Mouse (Mus musculus) CD8-positive naive resting alpha-beta T cell, adult 2 months (primary cell): ENCODE data around the gene Mrpl11.
A peak's percentile ranks its signal among the peaks of the same experiment; 100 is the strongest.
"Not testable (repeated sequence)": the region's sequence is repeated elsewhere in the genome, so short reads cannot be mapped to it uniquely, and the experiment has no call there.

Experiments
- DNase-seq, 2 experiments: peaks; one replicate each; pipeline ENCODE4 v3.0.0; 2022; ENCODE audit warnings: low read depth in 2 of 2, low spot score in 2 of 2

Gene Mrpl11

DNA sequence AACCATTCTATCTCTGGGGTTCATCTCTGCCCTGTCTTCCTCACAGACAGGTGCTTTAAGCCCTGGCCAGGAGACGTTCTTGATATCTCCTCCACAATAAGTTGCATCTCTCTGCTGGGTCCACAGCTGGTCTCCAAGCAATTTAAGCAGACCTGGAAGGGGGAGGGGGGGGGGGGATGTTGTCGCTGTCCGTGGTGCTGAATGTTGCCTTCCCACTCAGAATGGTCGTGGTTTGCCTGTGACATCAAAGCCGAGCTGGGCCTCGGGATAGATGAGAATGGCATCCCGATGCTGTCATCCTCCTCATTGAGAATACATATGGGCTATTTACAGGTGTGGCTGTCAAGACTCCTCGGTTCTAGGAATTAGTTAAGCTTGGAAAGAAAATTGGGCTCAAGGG is 30.4 kb downstream of the Mrpl11 start:
- no peak for DNase-seq

DNA sequence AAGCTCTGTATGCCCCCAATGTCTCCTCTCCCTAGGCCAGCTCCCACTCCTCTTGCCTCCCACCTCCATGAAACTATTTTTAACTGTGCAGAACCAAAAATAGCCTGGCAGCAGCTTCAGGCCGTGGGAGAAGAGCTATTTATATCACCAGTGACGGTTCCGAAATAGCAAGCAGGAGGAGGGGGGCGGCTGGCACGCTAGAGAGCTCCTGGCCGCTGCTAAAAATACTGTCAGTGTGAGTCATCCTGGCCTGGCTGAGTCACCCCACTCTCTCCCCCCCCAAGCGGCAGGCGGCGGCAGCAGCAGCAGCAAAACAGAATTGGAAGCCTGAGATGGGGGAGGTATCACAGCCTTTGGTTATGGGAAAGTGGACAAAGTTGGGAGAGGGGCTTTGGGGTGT is 31.0 kb downstream of the Mrpl11 start:
- DNase-seq, result no peak

DNA sequence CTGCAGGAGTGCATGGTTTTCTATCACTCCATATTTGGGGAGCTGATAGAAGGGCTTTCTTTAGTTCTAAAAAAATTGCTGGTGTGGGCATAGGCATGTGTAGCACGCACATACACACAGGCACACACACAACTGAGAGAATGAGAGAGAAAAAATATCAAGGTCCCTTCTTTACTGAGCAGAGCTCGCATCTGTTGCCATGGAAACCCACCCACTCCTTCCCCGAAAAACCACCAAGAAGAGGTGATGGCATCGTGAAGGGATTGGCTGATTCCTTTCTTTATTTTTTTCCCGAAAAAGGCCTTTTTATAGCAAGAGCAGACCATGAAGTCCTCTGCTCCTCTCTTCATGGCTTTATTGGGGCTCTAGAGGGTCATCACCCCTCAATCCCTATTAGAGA is 32.1 kb downstream of the Mrpl11 start:
- no peak for DNase-seq

DNA sequence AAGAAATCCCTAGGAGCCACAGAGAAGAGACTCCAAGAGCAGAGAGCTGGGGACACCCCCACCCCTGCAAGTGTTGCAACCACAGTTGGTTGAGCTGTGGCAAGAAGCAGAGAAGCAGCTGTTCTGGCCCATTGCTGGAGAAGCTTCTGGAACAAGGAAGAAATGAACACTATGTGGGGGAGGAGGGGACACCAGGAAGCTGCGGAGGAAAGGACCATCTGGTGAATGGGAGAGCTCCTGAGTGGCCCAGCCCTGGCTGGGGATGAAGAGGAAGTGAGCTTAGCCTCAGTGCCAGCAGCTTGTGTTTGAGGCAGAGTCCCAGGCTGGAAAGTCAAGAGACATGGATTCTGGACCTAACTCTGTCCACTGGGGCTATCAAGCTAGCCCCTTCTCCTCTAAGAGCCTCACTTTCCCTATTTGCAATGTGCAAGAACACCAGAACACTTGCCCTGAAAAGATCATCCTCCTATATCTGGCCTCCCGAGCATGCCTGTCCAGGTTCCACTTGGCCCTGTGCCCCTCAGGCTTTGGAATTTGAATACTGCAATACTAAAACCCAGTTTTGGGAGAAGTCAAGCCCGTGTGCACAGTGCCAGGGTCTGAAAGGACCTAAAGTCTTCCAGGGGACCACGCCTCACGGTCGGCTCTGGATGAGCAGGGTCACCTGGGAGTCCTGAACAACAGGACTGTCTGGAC is 37.6 kb downstream of the Mrpl11 start:
- no peak for DNase-seq

DNA sequence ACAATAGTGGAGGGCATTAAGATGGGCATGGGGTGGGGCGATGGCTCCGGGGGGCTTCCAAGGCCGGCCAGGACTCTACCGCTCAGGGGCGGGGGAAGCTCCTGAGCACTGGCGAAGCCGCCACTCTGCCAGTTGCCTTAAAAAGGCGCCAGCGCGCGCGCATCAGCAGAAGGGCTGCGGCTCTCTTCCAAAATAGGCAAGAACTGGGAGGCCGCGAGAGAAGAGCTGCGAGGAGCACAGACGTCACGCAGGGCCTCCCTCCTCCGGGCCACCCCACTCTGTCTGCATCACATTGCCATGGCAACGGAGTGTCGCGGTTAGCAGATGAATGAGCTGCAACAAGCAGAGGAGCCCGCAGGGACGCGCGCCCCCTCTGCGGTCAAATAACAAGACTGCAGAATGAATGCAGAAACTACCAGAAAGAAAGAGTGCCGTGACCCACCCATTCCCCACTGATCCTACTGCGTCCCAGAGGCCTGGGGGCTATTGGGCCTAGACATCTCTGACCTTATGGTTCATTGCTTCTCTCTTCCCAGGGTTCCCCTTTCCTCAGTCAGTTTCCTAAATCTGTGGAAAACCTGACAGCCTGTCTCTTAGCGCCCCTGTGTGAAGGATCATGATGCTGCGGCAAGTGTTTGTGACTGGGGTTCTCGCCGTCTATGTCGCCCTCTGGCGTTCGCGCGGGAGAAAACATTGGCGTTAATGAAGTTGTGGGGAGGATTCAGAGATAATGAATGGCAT is 39.9 kb downstream of the Mrpl11 start:
- peak; percentile 83 to 88 for DNase-seq

DNA sequence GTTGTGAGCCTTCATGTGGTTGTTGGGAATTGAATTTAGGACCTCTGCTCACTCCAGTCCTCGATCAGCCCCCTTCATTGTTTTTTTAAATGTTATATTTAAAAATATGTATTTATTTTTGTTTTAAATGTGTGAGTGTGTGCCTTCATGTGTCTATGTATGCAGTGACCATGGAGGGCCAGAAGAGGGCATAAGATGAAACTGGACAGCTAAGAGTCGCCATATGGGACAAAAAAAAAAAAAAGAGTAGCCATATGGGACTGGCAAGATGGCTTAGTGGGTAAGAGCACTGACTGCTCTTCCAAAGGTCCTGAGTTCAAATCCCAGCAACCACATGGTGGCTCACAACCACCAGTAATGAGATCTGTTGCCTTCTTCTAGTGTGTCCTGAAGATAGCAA is 41.7 kb downstream of the Mrpl11 start:
- DNase-seq, result not testable (repeated sequence)

DNA sequence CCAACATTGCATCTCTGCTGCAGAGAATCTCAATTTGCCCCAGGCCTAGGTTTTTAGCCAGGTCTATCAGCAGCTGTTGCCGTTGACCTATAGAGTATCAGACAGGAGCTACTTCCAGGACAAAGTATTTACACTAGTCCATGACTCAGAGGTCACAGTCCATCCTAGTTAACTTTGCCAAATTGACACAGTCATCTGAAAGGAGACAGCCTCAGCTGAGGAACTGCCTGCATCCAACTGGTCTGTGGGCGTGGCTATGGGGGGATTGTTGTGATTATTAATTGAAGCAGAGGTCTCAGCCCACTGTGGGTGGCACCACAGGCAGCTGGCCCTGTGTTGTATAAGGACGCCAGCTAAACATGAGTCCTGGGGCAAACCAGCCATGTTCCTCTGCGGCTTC is 43.0 kb downstream of the Mrpl11 start:
- no peak for DNase-seq

DNA sequence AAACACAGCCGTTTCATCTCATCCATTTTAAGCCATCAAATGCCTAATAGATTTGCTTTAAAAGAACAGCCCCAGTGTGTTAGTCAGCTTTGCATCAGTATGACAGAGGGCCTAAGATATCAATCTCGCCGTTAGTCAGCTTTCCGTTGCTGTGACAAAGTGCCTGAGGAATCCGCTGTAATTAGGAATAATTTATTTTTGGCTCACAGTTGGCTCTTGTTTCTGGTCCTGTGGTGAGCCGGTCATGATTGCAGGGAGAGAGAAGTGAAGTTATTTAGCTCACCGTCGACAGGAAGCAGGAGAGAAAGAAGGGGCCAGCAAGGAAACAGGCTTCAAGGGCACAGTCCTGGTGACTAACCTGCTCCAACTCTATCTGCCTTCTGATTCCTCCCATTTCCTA is 51.2 kb downstream of the Mrpl11 start:
- DNase-seq, result no peak

DNA sequence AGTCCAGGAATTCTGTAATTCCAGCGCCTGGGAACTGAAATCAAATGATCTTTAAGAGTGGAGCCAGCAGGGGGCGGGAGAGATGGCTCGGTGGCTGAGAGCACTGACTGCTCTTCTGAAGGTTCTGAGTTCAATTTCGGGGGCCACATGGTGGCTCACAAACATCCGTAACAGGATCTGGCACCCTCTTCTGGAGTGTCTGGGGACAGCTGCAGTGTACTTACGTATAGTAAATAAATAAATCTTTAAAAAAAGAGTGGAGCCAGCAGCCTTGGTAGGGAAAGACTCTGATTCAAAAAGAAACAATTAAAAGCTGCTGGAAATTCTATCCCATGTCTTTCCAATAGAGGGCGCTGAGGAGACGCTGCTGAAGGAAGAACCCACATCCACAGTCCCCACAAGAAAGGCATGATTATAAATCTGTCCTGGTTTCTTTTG is 53.0 kb downstream of the Mrpl11 start:
- peak in 1 of 2 experiments; percentile 46 for DNase-seq

DNA sequence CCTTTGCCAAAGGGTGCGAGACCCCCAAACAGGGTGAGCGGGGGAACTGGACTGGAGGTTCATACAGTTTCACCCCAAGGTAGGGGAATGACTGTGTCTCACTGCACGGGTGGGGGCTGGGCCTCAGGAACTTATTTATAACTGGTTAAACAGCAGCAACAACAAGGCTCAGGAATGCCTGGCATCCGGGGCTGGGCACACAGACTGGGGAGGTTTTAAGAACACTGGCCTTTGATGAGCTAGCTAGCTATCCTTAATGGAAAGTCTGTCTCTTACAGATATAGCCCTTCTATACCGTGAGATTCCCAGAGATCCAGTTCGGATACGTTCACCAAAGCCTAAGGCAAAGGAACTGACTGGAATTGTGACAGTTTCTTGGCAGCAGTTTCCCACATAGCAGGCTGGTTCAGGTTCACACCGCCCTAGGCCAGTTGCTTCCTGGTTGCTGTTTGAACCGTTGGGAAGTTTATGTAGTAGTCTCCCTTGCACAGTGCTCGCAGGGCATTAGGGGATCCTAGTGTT is 54.3 kb downstream of the Mrpl11 start:
- DNase-seq, result no peak
